Mouse (Mus musculus) small intestine, adult 2 months (tissue): ENCODE measurements at regions not wholly inside any gene's neighbourhood (a gene's known extent, or its start where the extent isn't known, plus 50 kb on each side); places are given as distances from the start of the nearest gene placed in this dataset.

Experiments used
- H3K27ac ChIP-seq: fragments of 200-500 bp; 2 replicates; pipeline ENCODE4 v1.5.1; 2012; ENCODE audit warnings: low read depth, low read length, control low read depth, inconsistent platforms; ENCODE audit not compliant: insufficient read depth
- H3K27me3 ChIP-seq: fragments of 200-500 bp; 2 replicates; pipeline ENCODE4 v1.6.1; 2012; ENCODE audit warnings: mild to moderate bottlenecking, moderate library complexity, low read length, inconsistent platforms; ENCODE audit not compliant: control insufficient read depth, insufficient read depth
- H3K36me3 ChIP-seq: fragments of 200-500 bp; 2 replicates; pipeline ENCODE4 v1.6.1; 2012; ENCODE audit warnings: mild to moderate bottlenecking, low read length, control low read depth, inconsistent platforms; ENCODE audit not compliant: control insufficient read depth, insufficient read depth
- H3K4me1 ChIP-seq: fragments of 200-500 bp; 2 replicates; pipeline ENCODE4 v1.6.1; 2012; ENCODE audit warnings: low read length, inconsistent platforms, mixed read lengths; ENCODE audit not compliant: control insufficient read depth, insufficient read depth, insufficient read length
- H3K4me3 ChIP-seq: fragments of 200-500 bp; 2 replicates; pipeline ENCODE4 v1.5.1; 2012; ENCODE audit warnings: low read depth, mild to moderate bottlenecking, control low read depth, inconsistent platforms, low read length, moderate library complexity
- CTCF ChIP-seq: fragments of 200-500 bp; IDR thresholded peaks from 2 replicates; pipeline ENCODE4 v1.5.1; 2012; ENCODE audit warnings: low read depth, mild to moderate bottlenecking, control low read depth, inconsistent platforms, low read length, moderate library complexity, mixed read lengths; ENCODE audit not compliant: insufficient replicate concordance, insufficient read length; ENCODE audit errors: extremely low read depth
- POLR2A ChIP-seq: fragments of 200-500 bp; IDR thresholded peaks from 2 replicates; pipeline ENCODE4 v1.6.1; 2012; ENCODE audit warnings: low read depth, mild to moderate bottlenecking, control low read depth, inconsistent platforms, low read length, moderate library complexity
- WGBS: fragments of 180-500 bp; shearing (Covaris S2); methylation state at CpG from one replicate; pipeline ENCODE4 v1.1.7; 2018; 5-methylcytosine and 5-hydroxymethylcytosine counted together

DNA sequence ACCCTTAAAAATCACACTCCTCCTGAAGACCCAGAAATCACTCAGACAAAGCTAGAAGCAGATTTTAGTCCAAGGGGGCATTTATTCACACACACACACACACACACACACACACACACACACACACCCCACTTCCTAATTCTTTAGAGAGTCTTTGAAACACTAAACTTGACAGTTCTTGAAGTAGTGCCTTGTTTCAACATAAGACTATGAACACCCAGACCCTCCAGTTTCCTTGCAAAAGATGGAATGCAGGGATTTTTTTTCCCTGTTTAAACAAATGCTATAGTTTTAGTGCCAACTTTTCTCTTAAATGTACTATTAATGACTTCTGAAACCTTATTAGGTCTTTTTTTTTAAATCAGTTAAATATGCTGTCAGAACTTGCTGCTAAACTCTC lies 279.2 kb upstream of the Fat1 start:
- Histone ChIP-seq H3K36me3 (no peaks in the 10 kb centered on the region), H3K27ac (no peak overlapping the region), H3K4me1 (no peaks in the 10 kb centered on the region), H3K4me3 (no peak overlapping the region), H3K27me3 (no peaks in the 10 kb centered on the region)
- no peak for TF ChIP-seq POLR2A
- TF ChIP-seq CTCF, result no peak

DNA sequence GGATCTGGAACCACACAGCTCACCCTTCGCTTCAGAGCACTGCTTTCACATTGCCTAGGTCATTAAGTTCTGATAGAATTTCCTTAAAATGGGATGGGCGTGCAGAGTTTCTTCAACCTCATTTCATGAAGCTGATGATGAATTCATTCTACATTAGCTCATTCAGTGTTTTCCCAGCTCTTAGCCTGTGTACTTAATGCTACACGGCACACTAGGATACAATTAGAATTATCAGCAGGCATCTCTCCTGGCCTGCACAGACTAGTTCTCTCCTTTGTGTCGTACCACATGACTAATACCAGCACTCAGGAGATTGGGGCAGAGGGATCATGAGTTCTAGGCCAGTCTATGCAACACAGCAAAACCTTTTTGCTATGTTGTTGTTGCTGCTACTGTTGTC lies 278.8 kb upstream of the Fat1 start:
- WGBS, result 76% methylated on average over 4 of the region's 4 CpGs
- Histone ChIP-seq H3K4me1 (no peaks in the 10 kb centered on the region), H3K27me3 (no peaks in the 10 kb centered on the region), H3K4me3 (no peak overlapping the region), H3K27ac (no peak overlapping the region), H3K36me3 (no peaks in the 10 kb centered on the region)
- TF ChIP-seq POLR2A, result no peak
- TF ChIP-seq CTCF, result no peak

DNA sequence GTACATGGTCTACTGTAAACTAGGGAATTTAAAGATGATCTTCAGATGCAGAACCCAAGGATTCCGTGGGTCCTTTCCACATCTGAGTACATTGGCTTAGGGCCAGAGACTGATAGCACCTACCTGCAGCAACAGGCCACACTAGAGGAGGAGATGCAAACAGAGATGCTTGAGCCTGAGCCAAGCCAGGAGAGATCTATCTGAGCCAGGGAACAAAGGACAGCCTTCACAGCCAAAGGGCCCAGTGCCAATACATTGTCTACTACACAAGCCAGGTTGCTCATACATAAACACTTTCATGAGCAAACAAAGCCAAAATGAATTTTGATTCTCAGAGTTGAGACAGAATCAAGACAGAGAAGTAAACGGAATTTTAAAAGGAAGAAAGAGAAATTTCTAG lies 273.6 kb upstream of the Fat1 start:
- H3K4me1 ChIP-seq, result no peaks in the 10 kb centered on the region
- 31% methylated on average over 2 of the region's 2 CpGs for WGBS
- no peak overlapping the region for H3K27ac ChIP-seq
- no peak overlapping the region for H3K4me3 ChIP-seq
- H3K36me3 ChIP-seq, result no peaks in the 10 kb centered on the region
- H3K27me3 ChIP-seq, result no peaks in the 10 kb centered on the region
- TF ChIP-seq POLR2A, result no peak
- no peak for TF ChIP-seq CTCF

DNA sequence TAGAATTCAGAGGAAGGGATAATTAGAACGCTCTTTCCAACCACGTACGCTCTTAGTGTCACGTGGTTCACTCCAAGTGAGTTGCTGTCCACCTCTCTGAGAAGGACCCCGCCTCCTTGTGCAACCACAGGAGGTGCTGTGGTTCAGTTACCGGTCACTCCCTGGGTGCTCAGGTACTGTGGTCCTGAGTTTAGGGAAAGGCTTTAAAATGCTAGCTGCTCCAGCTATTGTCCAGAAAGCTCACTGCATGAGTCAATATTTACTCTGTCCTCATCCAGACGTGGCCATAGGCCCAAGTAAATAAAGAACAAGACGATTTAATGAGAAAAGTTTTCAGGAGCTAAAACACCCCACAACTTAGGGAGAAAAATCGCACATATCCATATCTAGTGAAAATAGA lies 248.1 kb upstream of the Fat1 start:
- TF ChIP-seq CTCF (no peak), POLR2A (no peak)
- Histone ChIP-seq H3K36me3 (no peaks in the 10 kb centered on the region), H3K27me3 (no peaks in the 10 kb centered on the region), H3K27ac (no peak overlapping the region), H3K4me3 (no peak overlapping the region), H3K4me1 (0 out of 2 replicates have a peak, but pooled peaks cover 2% of the 10 kb centered on the region)
- 74% methylated on average over 9 of the region's 9 CpGs for WGBS

DNA sequence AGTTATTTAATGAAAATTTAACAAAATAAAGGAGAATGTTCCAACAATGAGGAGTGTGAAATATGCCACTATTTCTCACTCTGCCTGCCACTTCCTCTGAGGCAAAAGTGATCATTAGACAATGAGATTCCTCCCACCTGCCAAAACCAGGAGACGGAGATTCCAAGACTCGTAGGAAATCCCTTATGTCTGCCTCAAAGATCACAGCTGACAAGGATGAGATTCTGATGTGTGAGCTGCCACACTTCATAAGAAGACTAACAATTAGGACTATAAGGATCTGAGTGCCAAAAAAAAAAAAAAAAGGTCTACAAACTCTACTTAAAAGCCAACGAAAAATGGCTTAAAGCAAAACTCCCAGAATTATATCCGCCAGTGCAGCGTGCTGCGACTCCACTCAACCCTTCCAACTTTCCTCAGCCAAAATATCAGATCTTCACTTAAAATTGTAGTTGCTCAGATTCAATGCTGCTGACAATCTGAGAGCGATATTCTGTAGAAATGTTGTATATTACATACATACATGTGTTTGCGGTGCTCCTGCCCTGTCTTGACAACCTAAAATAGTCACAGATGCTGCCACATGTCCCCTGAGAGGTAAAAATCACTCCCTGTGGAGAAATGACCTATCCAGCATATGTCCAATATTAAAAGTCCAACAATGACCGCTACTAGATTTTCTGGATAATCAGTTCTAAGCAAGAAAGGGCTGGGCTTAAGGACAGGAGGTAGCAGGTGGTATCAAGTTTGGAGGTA lies 245.2 kb upstream of the Fat1 start:
- 93% methylated on average over 9 of the region's 9 CpGs for WGBS
- no peaks in the 10 kb centered on the region for H3K27me3 ChIP-seq
- TF ChIP-seq POLR2A (no peak), CTCF (no peak)
- H3K27ac ChIP-seq, result no peak overlapping the region
- H3K4me1 ChIP-seq, result 0 out of 2 replicates have a peak, but pooled peaks cover 2% of the 10 kb centered on the region
- H3K4me3 ChIP-seq, result no peak overlapping the region
- H3K36me3 ChIP-seq, result no peaks in the 10 kb centered on the region

DNA sequence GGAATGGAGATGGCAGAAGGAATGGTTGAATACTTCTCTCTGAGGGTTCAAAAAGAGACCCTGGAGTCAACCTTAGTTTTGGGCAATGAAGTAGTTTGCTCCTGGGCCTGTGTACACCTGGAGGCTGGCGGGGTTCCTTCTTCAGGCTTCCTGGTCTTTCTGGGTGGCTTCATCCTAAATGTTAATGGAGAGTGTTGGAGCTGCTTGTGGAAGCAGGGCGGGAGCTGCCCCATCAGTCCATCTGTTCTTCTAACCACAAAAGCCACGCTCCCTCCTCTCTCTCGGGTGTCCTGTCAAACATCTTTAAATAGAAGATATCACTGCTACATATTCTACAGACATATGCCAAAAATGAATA lies 244.7 kb upstream of the Fat1 start:
- no peaks in the 10 kb centered on the region for H3K27me3 ChIP-seq
- TF ChIP-seq CTCF (no peak), POLR2A (no peak)
- no peak overlapping the region for H3K27ac ChIP-seq
- WGBS, result 80% methylated on average over 4 of the region's 4 CpGs
- H3K4me3 ChIP-seq, result no peak overlapping the region
- 0 out of 2 replicates have a peak, but pooled peaks cover 2% of the 10 kb centered on the region for H3K4me1 ChIP-seq
- no peaks in the 10 kb centered on the region for H3K36me3 ChIP-seq

DNA sequence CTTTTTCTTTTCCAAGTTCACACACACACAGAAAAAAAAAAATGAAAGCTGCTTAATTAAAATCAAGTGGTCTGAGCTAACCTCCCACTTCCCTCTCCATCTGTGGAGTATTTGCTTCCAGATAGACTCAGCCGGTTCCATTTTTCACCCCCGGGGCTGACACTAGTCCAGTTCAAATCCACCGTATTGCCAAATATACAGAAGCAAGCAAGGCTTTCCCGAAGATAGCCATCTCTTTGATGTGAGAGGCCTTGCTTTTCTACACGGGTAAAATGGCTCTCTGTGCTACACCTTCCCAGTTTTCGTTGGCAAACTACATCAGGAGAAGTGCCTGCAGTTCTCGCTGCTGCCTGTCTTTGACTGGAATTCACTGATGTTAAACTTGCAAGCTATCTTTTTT lies 244.1 kb upstream of the Fat1 start:
- Histone ChIP-seq H3K4me1 (0 out of 2 replicates have a peak, but pooled peaks cover 2% of the 10 kb centered on the region), H3K36me3 (no peaks in the 10 kb centered on the region), H3K4me3 (no peak overlapping the region), H3K27ac (no peak overlapping the region), H3K27me3 (no peaks in the 10 kb centered on the region)
- 31% methylated on average over 7 of the region's 7 CpGs for WGBS
- TF ChIP-seq CTCF, result no peak
- TF ChIP-seq POLR2A, result no peak
